Mouse (Mus musculus) E14TG2a.4 (cell line): Measurements from ENCODE around the gene Lep.
A peak's percentile ranks its signal among the peaks of the same experiment; 100 is the strongest.

ENCODE experiments used
- H3K27me3 ChIP-seq: 2 replicates; pipeline ENCODE4 v1.6.1; 2014; ENCODE audit warnings: low read length, control low read depth; ENCODE audit not compliant: insufficient read depth
- H3K36me3 ChIP-seq: 2 replicates; pipeline ENCODE4 v1.6.1; 2014; ENCODE audit warnings: low read length, control low read depth; ENCODE audit not compliant: insufficient read depth
- H3K4me1 ChIP-seq: replicated peaks from 2 replicates; pipeline ENCODE4 v1.6.1; 2014; ENCODE audit warnings: low read depth, low read length, control low read depth
- H3K4me3 ChIP-seq: replicated peaks from 2 replicates; pipeline ENCODE4 v1.5.1; 2014; ENCODE audit warnings: mild to moderate bottlenecking, low read length
- H3K9me3 ChIP-seq: 2 replicates; pipeline ENCODE4 v1.6.1; 2014; ENCODE audit warnings: low read length, control low read depth
- CTCF ChIP-seq: conservative IDR thresholded peaks from 2 replicates; pipeline ENCODE4 v1.5.1; 2014; ENCODE audit warnings: low read length
- NANOG ChIP-seq: IDR thresholded peaks from 2 replicates; pipeline ENCODE4 v1.6.1; 2014; ENCODE audit warnings: borderline replicate concordance, low read length, mixed read lengths
- POU5F1 ChIP-seq: IDR thresholded peaks from 2 replicates; pipeline ENCODE4 v1.6.1; 2014; ENCODE audit warnings: low read length, borderline replicate concordance

The Lep gene

DNA sequence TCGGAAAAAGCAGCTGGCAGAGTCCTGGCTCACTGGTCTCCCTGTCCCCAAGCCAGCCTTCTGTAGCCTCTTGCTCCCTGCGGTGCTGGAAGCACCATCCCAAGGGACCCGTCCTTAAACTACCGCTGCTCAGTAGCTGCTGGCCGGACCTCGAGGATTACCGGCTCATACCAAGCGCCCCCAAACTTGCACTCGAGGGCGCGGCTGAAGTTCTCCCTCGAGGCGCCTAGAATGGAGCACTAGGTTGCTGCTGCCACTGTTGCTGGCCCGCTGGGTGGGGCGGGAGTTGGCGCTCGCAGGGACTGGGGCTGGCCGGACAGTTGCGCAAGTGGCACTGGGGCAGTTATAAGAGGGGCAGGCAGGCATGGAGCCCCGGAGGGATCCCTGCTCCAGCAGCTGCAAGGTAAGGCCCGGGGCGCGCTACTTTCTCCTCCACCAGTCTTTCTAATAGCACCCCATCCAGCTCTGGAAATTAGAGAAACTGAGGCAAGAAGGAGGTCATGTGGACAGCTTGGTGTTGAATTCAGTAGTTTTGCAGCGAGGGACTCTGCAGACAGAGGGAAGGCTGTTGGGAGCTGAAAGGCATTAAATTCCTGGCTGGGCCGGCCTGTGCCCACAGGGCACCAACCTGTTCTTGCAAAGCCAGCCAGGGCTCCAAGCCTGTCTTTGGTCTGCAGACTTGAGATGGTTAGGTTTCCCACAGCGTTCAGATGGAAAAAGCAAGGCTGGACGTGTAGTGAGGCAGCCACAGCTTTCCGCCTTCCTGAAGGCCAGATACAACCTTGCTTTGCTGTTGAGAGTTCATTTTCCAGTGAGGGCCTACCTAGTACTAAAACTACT lies at the start of gene Lep:
Gene Lep (plus strand): TSS at position 375 of the 840 bp plus-strand sequence.
- TF ChIP-seq POU5F1, result no peak
- no peak for TF ChIP-seq NANOG
- TF ChIP-seq CTCF, result no peak
- Histone ChIP-seq H3K4me1 (peaks cover 7% of the 10 kb centered on the region; the same call in 1 of the 2 replicates), H3K27me3 (peaks cover 34% of the 10 kb centered on the region), H3K4me3 (peak within 1 kb of the TSS; percentile 69), H3K9me3 (peaks cover 18% of the 10 kb centered on the region), H3K36me3 (no peaks in the 10 kb centered on the region)

DNA sequence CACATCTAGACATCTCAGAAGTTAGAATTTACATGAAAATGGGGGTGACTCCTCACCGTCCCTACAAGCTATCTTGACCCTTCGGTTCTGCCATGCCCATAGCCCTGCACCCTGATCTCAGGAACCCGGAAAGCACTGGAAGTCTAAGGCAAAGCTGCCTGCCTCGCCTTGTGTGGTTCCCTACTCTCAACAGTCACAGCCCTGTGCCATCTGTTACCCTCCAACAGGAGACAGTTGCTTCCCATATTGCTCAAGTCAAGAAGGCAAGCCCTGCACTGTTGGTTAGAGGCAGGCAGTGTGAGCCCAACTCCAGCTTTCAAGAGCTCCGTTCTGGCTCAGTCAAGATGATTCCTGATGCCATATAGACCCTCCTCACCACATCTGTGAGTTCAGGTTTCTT lies 48.4 kb upstream of the Lep start:
- Histone ChIP-seq H3K4me3 (no peak overlapping the region), H3K4me1 (peaks cover 52% of the 10 kb centered on the region), H3K9me3 (peaks cover 16% of the 10 kb centered on the region), H3K36me3 (no peaks in the 10 kb centered on the region), H3K27me3 (peaks cover 7% of the 10 kb centered on the region)
- no peak for TF ChIP-seq POU5F1
- TF ChIP-seq CTCF, result no peak
- TF ChIP-seq NANOG, result no peak

DNA sequence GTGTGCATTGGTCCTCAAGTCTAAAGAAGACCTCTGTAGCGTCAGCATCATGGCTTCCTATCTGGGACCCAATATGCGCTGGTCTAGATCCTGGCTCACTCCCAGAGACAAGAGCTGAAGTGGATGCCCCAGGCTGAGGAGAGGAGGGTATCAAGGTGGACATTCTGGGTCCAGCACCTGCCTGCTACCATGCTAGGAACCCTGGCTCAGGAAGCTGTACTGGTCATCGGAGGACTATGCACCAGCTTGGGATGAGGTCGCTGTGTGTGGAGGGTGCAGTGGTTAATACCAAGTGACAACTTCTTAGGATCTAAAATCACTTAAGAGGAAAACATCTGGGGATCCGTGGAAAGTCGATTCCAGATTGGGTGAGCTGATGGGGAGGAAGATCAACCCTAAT lies 46.8 kb upstream of the Lep start:
- peaks cover 16% of the 10 kb centered on the region for H3K9me3 ChIP-seq
- H3K4me1 ChIP-seq, result peaks cover 59% of the 10 kb centered on the region
- H3K4me3 ChIP-seq, result no peak overlapping the region
- no peaks in the 10 kb centered on the region for H3K36me3 ChIP-seq
- TF ChIP-seq CTCF, result no peak
- no peak for TF ChIP-seq POU5F1
- no peak for TF ChIP-seq NANOG
- peaks cover 7% of the 10 kb centered on the region for H3K27me3 ChIP-seq

DNA sequence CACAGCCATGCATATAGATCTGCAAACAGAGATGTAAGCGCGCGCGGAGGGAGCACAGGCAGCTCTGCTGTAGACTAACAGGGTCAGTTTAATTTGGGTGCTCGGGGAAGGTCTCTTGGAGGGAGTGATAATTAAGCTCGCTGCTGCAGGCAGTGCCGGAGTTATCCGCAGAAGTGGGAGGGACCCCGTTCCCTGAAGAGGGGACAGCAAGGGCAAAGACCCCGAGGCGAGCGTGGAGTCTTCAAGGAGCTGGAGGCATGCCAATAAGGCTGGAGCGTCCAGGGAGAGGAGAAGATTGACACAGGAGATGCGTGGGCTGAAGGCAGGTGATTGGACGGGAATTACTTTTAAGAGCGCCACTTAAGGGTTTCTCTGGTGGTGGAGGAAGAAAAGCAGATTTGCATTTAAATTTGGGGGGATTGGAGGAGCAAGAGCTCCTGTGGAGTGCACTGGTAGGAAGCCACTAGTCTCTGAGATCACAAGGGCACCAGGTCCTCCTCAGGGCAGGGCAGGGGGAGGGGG lies 43.1 kb upstream of the Lep start:
- Histone ChIP-seq H3K4me3 (peak overlapping the region; percentile 71), H3K4me1 (peaks cover 86% of the 10 kb centered on the region), H3K9me3 (peaks cover 9% of the 10 kb centered on the region), H3K36me3 (no peaks in the 10 kb centered on the region; the same call in 1 of the 2 replicates), H3K27me3 (peaks cover 7% of the 10 kb centered on the region)
- TF ChIP-seq CTCF (no peak), POU5F1 (no peak), NANOG (no peak)

DNA sequence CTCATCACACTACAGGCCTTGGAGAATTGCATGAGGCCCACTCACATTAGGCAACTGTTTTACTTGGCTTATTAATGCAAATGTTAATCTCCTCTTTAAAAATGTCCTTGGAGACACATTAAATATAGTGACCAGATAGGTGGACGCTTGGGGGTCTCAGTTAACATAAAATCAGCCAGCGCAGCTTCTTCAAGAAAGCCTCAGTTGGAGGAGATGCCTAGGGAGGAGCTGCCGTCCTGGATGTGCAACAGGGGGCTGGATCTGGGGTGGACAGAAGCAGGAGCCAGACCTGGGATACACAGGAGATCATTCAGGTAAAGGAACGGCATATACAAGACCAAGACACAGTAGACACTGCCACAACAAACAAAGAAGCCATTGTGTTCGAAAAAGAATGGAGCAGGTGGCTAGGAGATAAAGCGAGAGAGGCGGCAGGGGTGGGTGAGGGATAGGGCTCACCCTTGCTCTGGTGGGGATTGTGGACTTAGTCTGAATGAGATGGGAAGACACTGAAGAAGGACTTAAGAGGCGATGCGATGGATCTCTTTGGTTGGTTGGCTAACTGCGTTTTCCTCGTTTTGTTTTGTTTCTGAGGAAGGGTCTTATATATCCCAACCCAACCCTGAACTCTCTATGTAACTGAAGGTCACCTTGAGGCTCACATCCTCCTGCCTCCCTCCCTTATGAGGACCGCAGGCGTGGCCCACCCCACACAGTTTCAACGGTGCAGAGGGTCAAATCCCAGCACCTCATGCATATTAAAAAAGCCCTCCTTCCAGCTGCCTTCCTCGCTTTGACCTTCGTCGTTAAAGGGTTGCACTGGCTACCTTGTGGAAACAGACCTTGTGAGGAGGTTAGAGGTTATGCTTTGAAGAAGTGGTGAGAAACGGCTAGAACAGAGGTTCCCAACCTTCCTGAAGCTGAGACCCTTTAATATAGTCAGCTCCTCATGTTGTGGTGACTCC lies 40.0 kb upstream of the Lep start:
- H3K36me3 ChIP-seq, result no peaks in the 10 kb centered on the region; the same call in 1 of the 2 replicates
- peaks cover 9% of the 10 kb centered on the region for H3K9me3 ChIP-seq
- TF ChIP-seq POU5F1, result no peak
- no peak for TF ChIP-seq NANOG
- no peak for TF ChIP-seq CTCF
- H3K27me3 ChIP-seq, result no peaks in the 10 kb centered on the region
- peaks cover 99% of the 10 kb centered on the region for H3K4me1 ChIP-seq
- H3K4me3 ChIP-seq, result peak overlapping the region; percentile 26; the same call in 1 of the 2 replicates

DNA sequence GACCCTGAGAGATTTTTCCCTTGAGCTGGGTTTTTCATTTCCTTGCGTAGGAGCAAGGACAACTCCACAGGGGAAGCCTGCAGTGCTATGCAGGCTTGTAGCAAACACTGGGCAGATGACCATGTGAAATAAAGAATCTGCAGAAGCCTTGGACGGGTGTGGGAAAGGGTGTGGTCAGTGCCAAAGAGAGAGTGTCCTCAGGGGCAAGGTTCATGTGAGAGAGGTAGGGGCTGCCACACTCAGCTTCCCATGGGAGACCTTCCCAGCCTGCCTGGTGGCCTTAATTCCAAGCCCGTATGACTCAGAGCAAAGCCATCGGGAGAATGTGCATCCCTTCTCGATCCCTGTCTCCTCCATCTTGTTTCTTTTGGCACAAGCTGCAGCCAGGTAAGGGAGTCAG lies 39.1 kb upstream of the Lep start:
- H3K27me3 ChIP-seq, result no peaks in the 10 kb centered on the region
- no peak for TF ChIP-seq POU5F1
- no peak for TF ChIP-seq CTCF
- TF ChIP-seq NANOG, result no peak
- H3K4me1 ChIP-seq, result peaks cover 99% of the 10 kb centered on the region
- H3K4me3 ChIP-seq, result peak overlapping the region; percentile 35
- H3K9me3 ChIP-seq, result peaks cover 9% of the 10 kb centered on the region
- no peaks in the 10 kb centered on the region; the same call in 1 of the 2 replicates for H3K36me3 ChIP-seq

DNA sequence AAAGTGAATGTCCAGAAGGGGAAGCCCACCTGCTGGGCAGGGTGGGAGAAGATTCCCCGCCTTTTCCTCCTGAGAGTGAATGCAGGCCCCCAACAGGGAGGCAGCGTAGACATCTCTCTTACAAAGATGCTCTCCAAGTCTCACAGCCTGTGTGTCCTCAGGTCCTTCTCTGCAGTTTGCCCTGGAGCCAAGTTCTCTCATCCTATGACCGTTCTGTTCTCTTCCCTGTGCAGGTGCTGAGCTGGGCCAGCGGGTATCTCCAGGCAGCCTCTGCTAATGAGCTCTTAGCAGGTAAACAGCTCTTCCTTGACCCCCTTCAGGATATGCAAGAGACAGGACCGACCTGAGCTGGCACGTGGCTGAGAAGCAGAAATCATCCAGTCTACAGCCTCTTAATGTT lies 38.5 kb upstream of the Lep start:
- peaks cover 9% of the 10 kb centered on the region for H3K9me3 ChIP-seq
- TF ChIP-seq NANOG, result no peak
- no peak for TF ChIP-seq CTCF
- TF ChIP-seq POU5F1, result no peak

DNA sequence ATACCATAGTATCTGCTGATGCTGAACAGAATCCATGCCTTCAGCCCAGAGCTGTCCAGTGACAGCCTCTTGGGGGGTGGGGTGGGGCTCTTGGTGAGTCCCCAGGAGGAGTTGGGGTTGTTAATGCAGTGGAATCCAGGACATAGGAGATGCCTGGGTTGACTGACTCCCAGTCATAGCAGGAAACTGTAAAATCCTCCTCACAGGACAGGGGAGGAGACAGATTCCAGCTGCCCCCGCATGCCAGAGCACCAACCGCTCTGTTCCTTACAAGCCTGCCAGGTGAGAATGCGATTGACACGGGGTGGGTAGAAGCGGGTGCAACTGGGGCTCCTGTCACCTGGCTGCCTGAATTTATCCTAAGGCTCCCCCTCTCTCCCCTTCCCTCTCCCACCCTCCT lies 37.9 kb upstream of the Lep start:
- Histone ChIP-seq H3K36me3 (no peaks in the 10 kb centered on the region; the same call in 1 of the 2 replicates), H3K9me3 (peaks cover 9% of the 10 kb centered on the region), H3K27me3 (no peaks in the 10 kb centered on the region), H3K4me1 (peaks cover 99% of the 10 kb centered on the region), H3K4me3 (peak overlapping the region; percentile 35)
- no peak for TF ChIP-seq NANOG
- TF ChIP-seq POU5F1, result no peak
- TF ChIP-seq CTCF, result no peak

More for the DNA sequence above, 38.5 kb upstream of the Lep start:
- Histone ChIP-seq H3K4me1 (peaks cover 99% of the 10 kb centered on the region), H3K4me3 (peak overlapping the region; percentile 35), H3K36me3 (no peaks in the 10 kb centered on the region; the same call in 1 of the 2 replicates), H3K27me3 (no peaks in the 10 kb centered on the region)
